ENCODE assay signal across 16 mouse cellular contexts in the genomic region with DNA sequence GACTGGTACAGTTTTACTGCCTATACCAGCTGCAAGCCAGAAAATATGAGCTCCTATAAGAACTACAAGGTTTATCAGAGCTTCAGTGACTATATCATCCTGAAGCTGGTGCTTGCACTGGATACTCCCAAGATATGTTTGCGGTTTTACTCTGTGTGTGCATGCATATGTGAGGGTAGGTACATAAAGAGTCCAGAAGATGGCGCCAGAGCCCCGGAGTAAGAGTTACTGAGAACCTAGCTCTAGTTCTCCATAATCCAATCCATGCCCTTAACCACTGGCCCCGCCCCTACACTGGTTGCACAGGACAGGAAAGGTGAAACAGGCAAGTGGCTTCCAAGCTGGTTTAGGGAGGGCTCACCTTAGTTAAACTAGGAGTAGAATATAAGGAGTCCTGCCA.
DNase-seq lines count a peak whose midpoint lies in the region; ATAC-seq and TF ChIP-seq lines count a peak whose summit lies in the region.
"Had no signal": no experiment of that assay in that cellular context is flagged by ENCODE, and none has a peak within 500 bp of the region (broad histone marks: within the 10 kb centered on the region; RNA-seq: fewer than 3 reads in every experiment).

No protein-coding gene starts in this region.

- no peak overlapping the region for H3K4me2 ChIP-seq in lung, postnatal 0 days (replicated peaks; ENCODE audit: low read depth, low read length)
- H3K4me2 ChIP-seq in hindbrain, embryonic 16.5 days (ENCODE audit: low read length) = no peak overlapping the region
- H3K4me2 ChIP-seq: neural tube, embryonic 15.5 days had no signal

- DNase-seq in gastrocnemius, adult 2 months = no peak
- DNase-seq in gastrocnemius, postnatal 4 days (ENCODE audit: low spot score in 2 of 2) = no peak
- DNase-seq in lung, postnatal 0 days (ENCODE audit: low spot score) = no peak
- DNase-seq in lung, postnatal 25 days (ENCODE audit: low spot score) = no peak
- peak; percentile 23 for DNase-seq in MN1 (ENCODE audit: low spot score)
- no peak for DNase-seq in embryo, embryonic 10 days (ENCODE audit: low spot score)
- DNase-seq: embryo, embryonic 11 days; gastrocnemius, postnatal 25 days; heart, postnatal 14 days; midbrain, embryonic 14.5 days; right cerebral cortex, adult 18-20 months had no signal

- H3K36me3 ChIP-seq in lung, postnatal 0 days (ENCODE audit: insufficient read depth, low read length) = no peaks in the 10 kb centered on the region
- H3K36me3 ChIP-seq in hindbrain, embryonic 16.5 days (ENCODE audit: control insufficient read depth, insufficient read depth, low read length) = no peaks in the 10 kb centered on the region
- H3K36me3 ChIP-seq: neural tube, embryonic 15.5 days had no signal

- TF ChIP-seq CTCF in gastrocnemius, adult 2 months (IDR thresholded peaks at IDR 0.05) = peak; percentile 22; the same call in 1 of the 2 replicates
- TF ChIP-seq CTCF in lung, postnatal 0 days (IDR thresholded peaks at IDR 0.05) = peak; percentile 21

- no peak overlapping the region for H3K9ac ChIP-seq in lung, postnatal 0 days (replicated peaks; ENCODE audit: low read depth)
- H3K9ac ChIP-seq in hindbrain, embryonic 16.5 days (ENCODE audit: low read depth, low read length) = no peak overlapping the region
- H3K9ac ChIP-seq: neural tube, embryonic 15.5 days had no signal

- no peaks in the 10 kb centered on the region for H3K27me3 ChIP-seq in lung, postnatal 0 days (replicated peaks; ENCODE audit: insufficient read depth, low read length)
- no peaks in the 10 kb centered on the region; the same call in 1 of the 2 replicates for H3K27me3 ChIP-seq in hindbrain, embryonic 16.5 days (replicated peaks; ENCODE audit: control insufficient read depth, insufficient read depth, low read length)

- no peak overlapping the region for H3K4me3 ChIP-seq in gastrocnemius, adult 2 months
- H3K4me3 ChIP-seq in lung, postnatal 0 days (ENCODE audit: low read depth, low read length) = no peak overlapping the region
- no peak overlapping the region for H3K4me3 ChIP-seq in hindbrain, embryonic 16.5 days (ENCODE audit: low read length)
- H3K4me3 ChIP-seq: neural tube, embryonic 15.5 days had no signal

- WGBS in lung, postnatal 0 days = 81% methylated on average over 4 of the region's 4 CpGs
- 87% methylated on average over 4 of the region's 4 CpGs for WGBS in hindbrain, embryonic 16.5 days

- no peak overlapping the region for H3K27ac ChIP-seq in gastrocnemius, adult 2 months
- no peak overlapping the region for H3K27ac ChIP-seq in lung, postnatal 0 days (ENCODE audit: low read length)
- H3K27ac ChIP-seq in hindbrain, embryonic 16.5 days (ENCODE audit: low read depth, low read length) = no peak overlapping the region
- H3K27ac ChIP-seq: neural tube, embryonic 15.5 days had no signal

- no peak for TF ChIP-seq EP300 in lung, postnatal 0 days (IDR thresholded peaks at IDR 0.05)

- ATAC-seq in lung, postnatal 0 days = no peak
- ATAC-seq in megakaryocyte-erythroid progenitor cell, adult 5-6 weeks (replicated peaks; ENCODE audit: low FRiP score, low TSS enrichment, poor library complexity, severe bottlenecking) = 0 out of 2 replicates have a peak, but pooled peaks have one; percentile 44
- ATAC-seq in hindbrain, embryonic 16.5 days = no peak
- ATAC-seq: CD4-positive, CD25-positive, alpha-beta regulatory T cell, adult 4 months; inflammation-experienced regulatory T-cells, adult 6 months had no signal

- no peaks in the 10 kb centered on the region for H3K4me1 ChIP-seq in lung, postnatal 0 days (ENCODE audit: insufficient read depth, low read depth, low read length)
- no peaks in the 10 kb centered on the region for H3K4me1 ChIP-seq in hindbrain, embryonic 16.5 days (ENCODE audit: control insufficient read depth, insufficient read depth, low read depth, low read length)

- intact Hi-C loops in gastrocnemius, adult 2 months (cut with DNase I) = no loop called here

- H3K9me3 ChIP-seq in lung, postnatal 0 days (ENCODE audit: low read length) = no peaks in the 10 kb centered on the region
- no peaks in the 10 kb centered on the region; the same call in 1 of the 2 replicates for H3K9me3 ChIP-seq in hindbrain, embryonic 16.5 days (ENCODE audit: control insufficient read depth, low read length)
- H3K9me3 ChIP-seq: neural tube, embryonic 15.5 days had no signal
